Mouse (Mus musculus) gastrocnemius, postnatal 10 days (tissue): ENCODE results near the gene Rnf216. TPM values are rescaled to one million over a fixed set of nuclear protein-coding genes. Genes with fewer than 3 reads are reported as not detected.
A peak's percentile ranks its signal among the peaks of the same experiment; 100 is the strongest.

ENCODE experiments used
- DNase-seq: peaks from one replicate; pipeline ENCODE4 v3.0.0; 2021; ENCODE audit warnings: mixed read lengths
- microRNA-seq, 2 experiments: library from miRNA; unstranded; fragments of <30 nt; microRNA quantifications; one replicate each; pipeline ENCODE4 v1.2.0; 2021
- total RNA-seq, 2 experiments: library from RNA; stranded (reverse); gene quantifications; 2 replicates each; pipeline ENCODE4 v1.2.3; 2021

Rnf216 gene
- total RNA-seq, 2 experiments from 2014 or later = 22.1 to 25.9 TPM

- peak; percentile 44 for DNase-seq
Observed at GRCm38 (mm10) chr5:142960775-142961271, 152.0 kb downstream of the Rnf216 start.

GRCm38 (mm10) chr5:142959576-142960556, 152.9 kb downstream of the Rnf216 start, which contains the start of gene Fscn1:
TSS of gene Fscn1 (plus strand) at chr5:142960343.
- peak; percentile 94 for DNase-seq

- DNase-seq = no peak
Observed at GRCm38 (mm10) chr5:142959156-142959555, 153.6 kb downstream of the Rnf216 start.

GRCm38 (mm10) chr5:142958464-142958863, 154.3 kb downstream of the Rnf216 start:
- DNase-seq = no peak

- no peak for DNase-seq
Observed at GRCm38 (mm10) chr5:142956956-142957703, 155.7 kb downstream of the Rnf216 start.

GRCm38 (mm10) chr5:142953641-142954040, 159.2 kb downstream of the Rnf216 start:
- DNase-seq = no peak

- no peak for DNase-seq
Observed at GRCm38 (mm10) chr5:142950405-142950804, 162.4 kb downstream of the Rnf216 start.

- DNase-seq = no peak
Observed at GRCm38 (mm10) chr5:142949580-142949979, 163.2 kb downstream of the Rnf216 start.

- no peak for DNase-seq
Observed at GRCm38 (mm10) chr5:142947460-142947859, 165.3 kb downstream of the Rnf216 start.

GRCm38 (mm10) chr5:142944979-142945682, 167.7 kb downstream of the Rnf216 start:
- no peak for DNase-seq

Small RNA genes lying within 50 kb of the gene (microRNA-seq; reads per million reads assigned to microRNA genes)
- 0 reads per million in 2 experiments for gene Gm44405

Other genes with a start within 250 kb of the Rnf216 start
- gene Fbxl18, start 217.6 kb downstream of the Rnf216 start, total RNA-seq = 1 to 10 TPM; 7.1 to 8.4 TPM
- 1,000 to 10,000 TPM; 1,451 to 1,869 TPM for gene Actb, start 206.2 kb downstream of the Rnf216 start, total RNA-seq
- 100 to 1,000 TPM in 1 of 2 experiments, 10 to 100 TPM in 1; 94.0 to 121 TPM for gene Fscn1, start 152.7 kb downstream of the Rnf216 start, total RNA-seq
- not detected for gene Olfr718-ps1, start 34.6 kb upstream of the Rnf216 start, total RNA-seq
- gene Rbak, start 67.8 kb upstream of the Rnf216 start, total RNA-seq = 1 to 10 TPM; 6.9 to 8.6 TPM
- not detected for gene Spdye4b, start 68.0 kb upstream of the Rnf216 start, total RNA-seq
- gene Spdye4a, start 113.9 kb upstream of the Rnf216 start, total RNA-seq = not detected
- 10 to 100 TPM; 10.5 to 11.6 TPM for gene Zfp12, start 122.2 kb upstream of the Rnf216 start, total RNA-seq
- gene Zfp316, start 157.0 kb upstream of the Rnf216 start, total RNA-seq = 1 to 10 TPM; 4.4 to 4.5 TPM
- gene Zfp853, start 180.6 kb upstream of the Rnf216 start, total RNA-seq = under 1 TPM; 0.66 to 0.75 TPM
- 10 to 100 TPM; 10.6 to 11.6 TPM for gene E130309D02Rik, start 202.4 kb upstream of the Rnf216 start, total RNA-seq
- gene Zdhhc4, start 216.3 kb upstream of the Rnf216 start, total RNA-seq = 10 to 100 TPM; 35.0 to 37.5 TPM
- under 1 TPM; 0.05 to 0.11 TPM for gene Grid2ip, start 244.3 kb upstream of the Rnf216 start, total RNA-seq